Mouse (Mus musculus): ENCODE measurements around the gene Anks1b. TPM values are rescaled to one million over a fixed set of nuclear protein-coding genes. Genes with fewer than 3 reads are reported as not detected.

The Anks1b gene
- total and polyA plus RNA-seq, 3 experiments: 0.11 TPM; not detected in 2

GRCm38 (mm10) chr10:90728401-90729358, 855.4 kb downstream of the Anks1b start:
- Histone ChIP-seq H3K9me3 (replicated peaks) (no peaks in the 10 kb centered on the region), H3K4me1 (ENCODE audit: insufficient read depth, low read depth, low read length) (no peaks in the 10 kb centered on the region), H3K27me3 (ENCODE audit: insufficient read depth, low read length) (no peaks in the 10 kb centered on the region), H3K4me3 (ENCODE audit: low read depth, low read length) (no peak overlapping the region), H3K36me3 (replicated peaks) (no peaks in the 10 kb centered on the region)
- ATAC-seq (ENCODE audit: extremely low read depth, insufficient number of reproducible peaks, low FRiP score, poor library complexity, severe bottlenecking) (no peak), DNase-seq (ENCODE audit: low spot score) (no peak)
- TF ChIP-seq TAL1 (conservative IDR thresholded peaks at IDR 0.05; ENCODE audit: low read depth, low read length) (no peak), GATA2 (IDR thresholded peaks at IDR 0.05; ENCODE audit: borderline replicate concordance, low read depth, low read length) (no peak), CTCF (IDR thresholded peaks at IDR 0.05; ENCODE audit: low read depth, low read length) (no peak), GATA1 (IDR thresholded peaks at IDR 0.05; ENCODE audit: borderline replicate concordance, low read length) (no peak), POLR2AphosphoS5 (IDR thresholded peaks at IDR 0.05; ENCODE audit: insufficient replicate concordance, low read depth, low read length) (no peak)

GRCm38 (mm10) chr10:90729527-90729926, 856.2 kb downstream of the Anks1b start:
- DNase-seq (ENCODE audit: low spot score) (no peak), ATAC-seq (ENCODE audit: extremely low read depth, insufficient number of reproducible peaks, low FRiP score, poor library complexity, severe bottlenecking) (no peak)
- Histone ChIP-seq H3K4me3 (ENCODE audit: low read depth, low read length) (no peak overlapping the region), H3K27me3 (ENCODE audit: insufficient read depth, low read length) (no peaks in the 10 kb centered on the region), H3K4me1 (ENCODE audit: insufficient read depth, low read depth, low read length) (no peaks in the 10 kb centered on the region), H3K9me3 (replicated peaks) (no peaks in the 10 kb centered on the region), H3K36me3 (replicated peaks) (no peaks in the 10 kb centered on the region)
- TF ChIP-seq GATA1 (IDR thresholded peaks at IDR 0.05; ENCODE audit: borderline replicate concordance, low read length): no peak
- no peak for TF ChIP-seq TAL1 (conservative IDR thresholded peaks at IDR 0.05; ENCODE audit: low read depth, low read length)
- TF ChIP-seq POLR2AphosphoS5 (IDR thresholded peaks at IDR 0.05; ENCODE audit: insufficient replicate concordance, low read depth, low read length): no peak
- TF ChIP-seq GATA2 (IDR thresholded peaks at IDR 0.05; ENCODE audit: borderline replicate concordance, low read depth, low read length): no peak
- TF ChIP-seq CTCF (IDR thresholded peaks at IDR 0.05; ENCODE audit: low read depth, low read length): no peak

- TF ChIP-seq GATA1 (IDR thresholded peaks at IDR 0.05; ENCODE audit: borderline replicate concordance, low read length) (no peak), GATA2 (IDR thresholded peaks at IDR 0.05; ENCODE audit: borderline replicate concordance, low read depth, low read length) (no peak), TAL1 (conservative IDR thresholded peaks at IDR 0.05; ENCODE audit: low read depth, low read length) (no peak), CTCF (IDR thresholded peaks at IDR 0.05; ENCODE audit: low read depth, low read length) (no peak), POLR2AphosphoS5 (IDR thresholded peaks at IDR 0.05; ENCODE audit: insufficient replicate concordance, low read depth, low read length) (no peak)
- H3K4me3 ChIP-seq (ENCODE audit: low read depth, low read length): no peak overlapping the region
- no peaks in the 10 kb centered on the region for H3K4me1 ChIP-seq (ENCODE audit: insufficient read depth, low read depth, low read length)
- H3K36me3 ChIP-seq (replicated peaks): no peaks in the 10 kb centered on the region
- ATAC-seq (ENCODE audit: extremely low read depth, insufficient number of reproducible peaks, low FRiP score, poor library complexity, severe bottlenecking) (no peak), DNase-seq (ENCODE audit: low spot score) (no peak)
- H3K27me3 ChIP-seq (ENCODE audit: insufficient read depth, low read length): no peaks in the 10 kb centered on the region
- H3K9me3 ChIP-seq (replicated peaks): no peaks in the 10 kb centered on the region
Measured at GRCm38 (mm10) chr10:90732823-90733222, 859.5 kb downstream of the Anks1b start.

- Histone ChIP-seq H3K27me3 (ENCODE audit: insufficient read depth, low read length) (no peaks in the 10 kb centered on the region), H3K36me3 (replicated peaks) (no peaks in the 10 kb centered on the region), H3K4me1 (ENCODE audit: insufficient read depth, low read depth, low read length) (no peaks in the 10 kb centered on the region), H3K4me3 (ENCODE audit: low read depth, low read length) (no peak overlapping the region), H3K9me3 (replicated peaks) (no peaks in the 10 kb centered on the region)
- DNase-seq (ENCODE audit: low spot score): no peak
- no peak for ATAC-seq (ENCODE audit: extremely low read depth, insufficient number of reproducible peaks, low FRiP score, poor library complexity, severe bottlenecking)
- TF ChIP-seq CTCF (IDR thresholded peaks at IDR 0.05; ENCODE audit: low read depth, low read length) (no peak), POLR2AphosphoS5 (IDR thresholded peaks at IDR 0.05; ENCODE audit: insufficient replicate concordance, low read depth, low read length) (no peak), GATA2 (IDR thresholded peaks at IDR 0.05; ENCODE audit: borderline replicate concordance, low read depth, low read length) (no peak)
Measured at GRCm38 (mm10) chr10:90733632-90734031, 860.3 kb downstream of the Anks1b start.

GRCm38 (mm10) chr10:90738475-90738874, 865.2 kb downstream of the Anks1b start:
- Histone ChIP-seq H3K36me3 (replicated peaks) (no peaks in the 10 kb centered on the region), H3K4me3 (ENCODE audit: low read depth, low read length) (no peak overlapping the region), H3K27me3 (ENCODE audit: insufficient read depth, low read length) (no peaks in the 10 kb centered on the region), H3K4me1 (ENCODE audit: insufficient read depth, low read depth, low read length) (no peaks in the 10 kb centered on the region), H3K9me3 (replicated peaks) (no peaks in the 10 kb centered on the region)
- ATAC-seq (ENCODE audit: extremely low read depth, insufficient number of reproducible peaks, low FRiP score, poor library complexity, severe bottlenecking): no peak
- no peak for DNase-seq (ENCODE audit: low spot score)
- TF ChIP-seq CTCF (IDR thresholded peaks at IDR 0.05; ENCODE audit: low read depth, low read length) (no peak), GATA1 (IDR thresholded peaks at IDR 0.05; ENCODE audit: borderline replicate concordance, low read length) (no peak), GATA2 (IDR thresholded peaks at IDR 0.05; ENCODE audit: borderline replicate concordance, low read depth, low read length) (no peak), TAL1 (conservative IDR thresholded peaks at IDR 0.05; ENCODE audit: low read depth, low read length) (no peak), POLR2AphosphoS5 (IDR thresholded peaks at IDR 0.05; ENCODE audit: insufficient replicate concordance, low read depth, low read length) (no peak)

GRCm38 (mm10) chr10:90740956-90741355, 867.6 kb downstream of the Anks1b start:
- H3K4me1 ChIP-seq (ENCODE audit: insufficient read depth, low read depth, low read length): no peaks in the 10 kb centered on the region
- H3K4me3 ChIP-seq (ENCODE audit: low read depth, low read length): no peak overlapping the region
- DNase-seq (ENCODE audit: low spot score): no peak
- no peak for ATAC-seq (ENCODE audit: extremely low read depth, insufficient number of reproducible peaks, low FRiP score, poor library complexity, severe bottlenecking)
- TF ChIP-seq POLR2AphosphoS5 (IDR thresholded peaks at IDR 0.05; ENCODE audit: insufficient replicate concordance, low read depth, low read length): no peak
- TF ChIP-seq GATA2 (IDR thresholded peaks at IDR 0.05; ENCODE audit: borderline replicate concordance, low read depth, low read length): no peak
- no peak for TF ChIP-seq GATA1 (IDR thresholded peaks at IDR 0.05; ENCODE audit: borderline replicate concordance, low read length)
- no peak for TF ChIP-seq TAL1 (conservative IDR thresholded peaks at IDR 0.05; ENCODE audit: low read depth, low read length)
- no peak for TF ChIP-seq CTCF (IDR thresholded peaks at IDR 0.05; ENCODE audit: low read depth, low read length)
- no peaks in the 10 kb centered on the region for H3K9me3 ChIP-seq (replicated peaks)
- H3K36me3 ChIP-seq (replicated peaks): no peaks in the 10 kb centered on the region
- no peaks in the 10 kb centered on the region for H3K27me3 ChIP-seq (ENCODE audit: insufficient read depth, low read length)

Measured in G1E (cell line).